Mouse (Mus musculus): ENCODE results near the gene Tmem88.

Tmem88 gene

GRCm38 (mm10) chr11:69386758-69387157 lies 11.3 kb downstream of the Tmem88 start:
- DNase-seq (ENCODE audit: low read depth in 1 of 2, low spot score in 2 of 2): no peak

- DNase-seq (ENCODE audit: low read depth in 1 of 2, low spot score in 2 of 2): no peak
These were observed 13.1 kb downstream of the Tmem88 start for GRCm38 (mm10) chr11:69384979-69385378.

- DNase-seq (ENCODE audit: low read depth in 1 of 2, low spot score in 2 of 2): no peak
These were observed 15.4 kb downstream of the Tmem88 start for GRCm38 (mm10) chr11:69382478-69383105.

GRCm38 (mm10) chr11:69381356-69381755 lies 16.7 kb downstream of the Tmem88 start:
- no peak for DNase-seq (ENCODE audit: low read depth in 1 of 2, low spot score in 2 of 2)

- DNase-seq (ENCODE audit: low read depth in 1 of 2, low spot score in 2 of 2): no peak
These were observed 18.4 kb downstream of the Tmem88 start for GRCm38 (mm10) chr11:69379600-69379999.

GRCm38 (mm10) chr11:69377766-69378165 lies 20.3 kb downstream of the Tmem88 start:
- no peak for DNase-seq (ENCODE audit: low read depth in 1 of 2, low spot score in 2 of 2)

- no peak for DNase-seq (ENCODE audit: low read depth in 1 of 2, low spot score in 2 of 2)
These were observed 22.4 kb downstream of the Tmem88 start for GRCm38 (mm10) chr11:69375646-69376045.

GRCm38 (mm10) chr11:69373223-69373965 lies 24.6 kb downstream of the Tmem88 start:
- no peak for DNase-seq (ENCODE audit: low read depth in 1 of 2, low spot score in 2 of 2)

GRCm38 (mm10) chr11:69372780-69373170 lies 25.3 kb downstream of the Tmem88 start:
- no peak for DNase-seq (ENCODE audit: low read depth in 1 of 2, low spot score in 2 of 2)

GRCm38 (mm10) chr11:69372056-69372779 lies 25.8 kb downstream of the Tmem88 start:
- no peak for DNase-seq (ENCODE audit: low read depth in 1 of 2, low spot score in 2 of 2)

GRCm38 (mm10) chr11:69371601-69372000 lies 26.4 kb downstream of the Tmem88 start:
- no peak for DNase-seq (ENCODE audit: low read depth in 1 of 2, low spot score in 2 of 2)

- no peak for DNase-seq (ENCODE audit: low read depth in 1 of 2, low spot score in 2 of 2)
These were observed 27.2 kb downstream of the Tmem88 start for GRCm38 (mm10) chr11:69370817-69371215.

- no peak for DNase-seq (ENCODE audit: low read depth in 1 of 2, low spot score in 2 of 2)
These were observed 27.8 kb downstream of the Tmem88 start for GRCm38 (mm10) chr11:69369990-69370816.

- DNase-seq (ENCODE audit: low read depth in 1 of 2, low spot score in 2 of 2): no peak
These were observed 28.6 kb downstream of the Tmem88 start, which contains the start of gene Chd3 for GRCm38 (mm10) chr11:69369215-69369989. Chd3 (minus strand) TSS chr11:69369406.

GRCm38 (mm10) chr11:69368356-69369214 lies 29.4 kb downstream of the Tmem88 start:
- peak in 1 of 2 experiments; percentile 4 for DNase-seq (ENCODE audit: low read depth in 1 of 2, low spot score in 2 of 2)

GRCm38 (mm10) chr11:69367616-69368355 lies 30.2 kb downstream of the Tmem88 start:
- DNase-seq (ENCODE audit: low read depth in 1 of 2, low spot score in 2 of 2): peak in 1 of 2 experiments; percentile 6

GRCm38 (mm10) chr11:69366855-69367615 lies 31.0 kb downstream of the Tmem88 start:
- DNase-seq (ENCODE audit: low read depth in 1 of 2, low spot score in 2 of 2): no peak
